Mouse (Mus musculus) splenic B cell, adult 2 months (primary cell): Measurements from ENCODE around the gene Ucma.
"Not testable (repeated sequence)": the region's sequence is repeated elsewhere in the genome, so short reads cannot be mapped to it uniquely, and the experiment has no call there.

Source experiments
- DNase-seq: peaks from one replicate; pipeline ENCODE4 v3.0.0-alpha.2; 2011; ENCODE audit warnings: low read depth, low spot score
- H3K27me3 ChIP-seq: 2 replicates; pipeline ENCODE4 v1.6.1; 2012; ENCODE audit warnings: mild to moderate bottlenecking, low read length, moderate library complexity, mixed read lengths; ENCODE audit not compliant: control insufficient read depth, poor library complexity, insufficient read depth, severe bottlenecking
- H3K36me3 ChIP-seq: 2 replicates; pipeline ENCODE4 v1.6.1; 2012; ENCODE audit warnings: mild to moderate bottlenecking, low read length, moderate library complexity, mixed read lengths; ENCODE audit not compliant: control insufficient read depth, poor library complexity, insufficient read depth, severe bottlenecking

The Ucma gene

DNA sequence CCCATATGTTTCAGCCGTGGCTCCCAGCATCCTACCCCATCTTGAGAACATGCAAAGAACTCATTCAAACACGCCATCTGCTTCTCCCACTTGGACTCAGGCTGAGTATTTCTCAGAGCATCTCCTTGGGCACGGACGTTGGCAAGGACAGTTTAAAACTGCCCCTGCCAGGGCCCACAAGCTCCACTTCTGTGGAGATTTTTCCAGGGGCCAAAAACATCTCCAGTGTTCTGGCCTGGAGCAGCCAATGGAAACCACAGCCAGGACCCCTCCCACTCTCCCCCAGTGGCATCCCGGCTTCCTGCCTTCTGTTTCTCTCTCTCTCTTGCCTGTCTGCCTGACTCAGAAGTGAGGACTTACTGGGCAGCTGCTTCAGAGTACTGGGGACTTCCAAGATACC is at the start of gene Ucma:
TSS of gene Ucma (plus strand) at position 316 of the 400 bp plus-strand sequence.
- no peak for DNase-seq
- Histone ChIP-seq H3K36me3 (no peaks in the 10 kb centered on the region), H3K27me3 (no peaks in the 10 kb centered on the region)

DNA sequence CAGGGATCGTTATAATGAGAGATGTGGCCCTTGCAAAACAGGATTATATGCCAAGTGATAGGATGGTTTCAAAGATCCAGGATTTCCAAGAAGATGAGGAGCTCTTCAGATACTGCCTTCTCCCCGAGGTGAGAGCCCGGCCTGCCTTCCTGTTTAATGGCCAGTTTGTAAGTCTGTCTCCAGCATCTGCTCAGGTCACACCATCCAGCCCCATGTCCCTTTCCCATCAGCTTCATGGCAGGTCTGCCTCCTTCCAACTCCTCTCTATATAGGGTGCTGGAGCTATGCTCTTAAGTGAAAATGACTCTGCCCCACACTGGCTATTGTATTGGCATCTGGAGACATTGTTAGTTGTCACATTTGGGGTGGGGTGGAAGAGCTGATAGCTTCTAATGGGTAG is 48.5 kb upstream of the Ucma start:
- no peak for DNase-seq
- no peaks in the 10 kb centered on the region; the same call in 1 of the 2 replicates for H3K27me3 ChIP-seq
- peaks cover 13% of the 10 kb centered on the region for H3K36me3 ChIP-seq

DNA sequence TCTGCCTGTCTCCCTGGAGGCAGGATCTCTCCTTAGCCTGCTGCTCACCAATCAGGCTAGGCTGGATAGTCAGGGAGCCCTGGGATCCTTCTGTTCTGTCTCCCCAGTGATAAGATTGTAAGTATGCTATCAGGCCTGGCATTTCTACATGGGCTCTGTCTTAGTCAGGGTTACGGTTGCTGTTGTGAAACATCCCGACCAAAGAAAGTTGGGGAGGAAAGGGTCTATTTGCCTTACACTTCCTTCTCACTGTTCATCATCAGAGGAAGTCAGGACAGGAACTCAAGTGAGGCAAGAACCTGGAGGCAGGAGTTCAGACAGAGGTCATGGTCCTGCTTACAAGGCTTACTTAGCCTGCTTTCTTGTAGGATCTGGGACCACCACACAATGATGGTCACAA is 46.7 kb upstream of the Ucma start:
- DNase-seq, result no peak
- H3K27me3 ChIP-seq, result no peaks in the 10 kb centered on the region; the same call in 1 of the 2 replicates
- peaks cover 12% of the 10 kb centered on the region for H3K36me3 ChIP-seq

DNA sequence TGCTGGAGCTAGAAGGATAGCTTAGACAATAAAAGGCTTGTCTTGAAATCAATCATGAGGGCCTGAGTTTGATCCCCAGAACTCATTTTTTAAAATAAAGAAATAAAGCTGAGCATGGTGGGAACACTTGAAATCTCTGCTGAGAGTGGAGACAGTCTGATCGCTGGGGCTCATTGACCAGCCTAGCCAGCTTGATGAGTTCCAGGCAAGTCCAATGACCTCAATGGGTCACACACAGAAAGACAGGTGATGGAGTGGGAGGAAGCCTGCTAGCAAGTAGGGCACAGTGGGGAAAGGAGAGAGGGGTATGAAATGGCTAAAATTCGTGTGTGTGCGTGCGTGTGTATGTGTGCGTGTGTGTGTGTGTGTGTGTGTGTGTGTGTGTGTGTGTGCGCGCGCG is 41.4 kb upstream of the Ucma start:
- H3K36me3 ChIP-seq, result peaks cover 12% of the 10 kb centered on the region
- no peak for DNase-seq
- H3K27me3 ChIP-seq, result no peaks in the 10 kb centered on the region; the same call in 1 of the 2 replicates

DNA sequence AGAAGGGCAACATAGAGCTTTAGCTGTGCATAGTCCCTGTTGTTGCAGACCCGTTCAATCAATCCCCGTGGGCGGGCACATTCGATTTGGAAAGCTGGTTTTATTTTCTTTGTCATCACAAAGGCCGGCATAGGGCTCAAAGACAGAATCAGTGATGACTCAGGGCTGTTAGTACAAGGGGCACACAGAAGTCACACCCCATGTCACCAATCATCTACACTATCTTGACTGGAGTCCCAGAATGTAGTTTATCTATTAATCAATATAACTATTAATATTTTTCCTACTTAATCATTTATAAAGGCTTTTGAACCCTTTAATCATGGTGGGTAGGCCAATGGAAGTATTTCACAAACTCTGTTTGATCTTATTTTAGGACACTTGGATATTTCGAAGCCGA is 38.0 kb upstream of the Ucma start:
- Histone ChIP-seq H3K27me3 (no peaks in the 10 kb centered on the region), H3K36me3 (peaks cover 11% of the 10 kb centered on the region)
- DNase-seq, result no peak

DNA sequence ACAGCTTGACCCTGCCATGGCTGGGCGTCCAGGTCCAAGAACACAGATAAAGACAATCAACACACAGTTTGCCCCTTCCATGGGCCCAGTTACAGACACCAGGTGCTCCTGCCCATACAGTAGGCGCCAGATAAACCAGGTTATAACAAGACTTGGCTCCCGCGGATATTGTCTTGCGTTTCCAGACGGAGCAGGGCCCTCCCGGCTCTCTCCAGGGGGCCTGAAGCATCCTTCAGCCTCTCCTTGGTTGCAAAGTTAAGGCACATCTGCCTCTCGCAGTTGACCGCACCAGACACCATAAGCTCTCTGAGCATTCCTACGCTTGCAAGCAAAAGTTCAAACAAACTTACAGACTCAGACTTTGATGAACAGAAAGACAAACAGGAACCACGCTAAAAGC is 35.1 kb upstream of the Ucma start:
- peaks cover 11% of the 10 kb centered on the region for H3K36me3 ChIP-seq
- DNase-seq, result no peak
- H3K27me3 ChIP-seq, result no peaks in the 10 kb centered on the region

DNA sequence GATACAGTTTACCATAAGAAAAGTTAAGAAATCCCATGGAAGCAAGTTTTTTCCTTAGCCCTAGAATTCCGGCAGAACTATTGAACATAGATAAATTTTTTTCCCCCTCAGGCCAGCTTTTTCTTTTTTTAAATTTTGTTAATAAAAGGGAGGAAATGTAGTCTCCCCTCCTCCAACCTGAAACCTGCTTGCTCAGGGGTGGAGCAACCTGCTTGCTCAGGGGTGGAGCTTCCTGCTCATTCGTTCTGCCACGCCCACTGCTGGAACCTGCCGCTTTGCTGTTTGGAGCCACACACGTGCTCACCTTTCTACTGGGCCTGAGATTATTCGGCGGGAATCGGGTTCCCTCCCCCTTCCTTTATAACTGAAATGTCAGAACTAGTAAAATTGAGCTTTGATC is 26.2 kb upstream of the Ucma start:
- not testable (repeated sequence) for DNase-seq, H3K27me3 ChIP-seq

DNA sequence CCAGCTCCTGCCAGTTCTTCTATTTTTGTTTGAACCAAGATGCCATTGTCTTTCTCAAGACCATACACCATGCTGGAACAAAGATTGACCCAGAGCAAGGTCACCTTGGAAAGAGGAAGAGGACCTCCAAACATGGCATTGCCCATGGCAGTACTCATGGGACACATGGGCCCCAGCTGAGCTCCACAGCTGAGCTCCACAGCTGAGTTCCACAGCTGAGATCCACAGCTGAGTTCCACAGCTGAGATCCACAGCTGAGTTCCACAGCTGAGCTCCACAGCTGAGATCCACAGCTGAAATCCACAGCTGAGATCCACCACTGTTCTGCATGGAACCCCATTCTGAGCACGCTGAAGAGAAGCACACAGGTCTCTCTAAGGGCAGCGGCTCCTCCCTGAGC is 24.9 kb upstream of the Ucma start:
- no peaks in the 10 kb centered on the region for H3K27me3 ChIP-seq
- no peak for DNase-seq
- no peaks in the 10 kb centered on the region for H3K36me3 ChIP-seq

More for the DNA sequence above, 26.2 kb upstream of the Ucma start:
- not testable (repeated sequence) for H3K36me3 ChIP-seq

DNA sequence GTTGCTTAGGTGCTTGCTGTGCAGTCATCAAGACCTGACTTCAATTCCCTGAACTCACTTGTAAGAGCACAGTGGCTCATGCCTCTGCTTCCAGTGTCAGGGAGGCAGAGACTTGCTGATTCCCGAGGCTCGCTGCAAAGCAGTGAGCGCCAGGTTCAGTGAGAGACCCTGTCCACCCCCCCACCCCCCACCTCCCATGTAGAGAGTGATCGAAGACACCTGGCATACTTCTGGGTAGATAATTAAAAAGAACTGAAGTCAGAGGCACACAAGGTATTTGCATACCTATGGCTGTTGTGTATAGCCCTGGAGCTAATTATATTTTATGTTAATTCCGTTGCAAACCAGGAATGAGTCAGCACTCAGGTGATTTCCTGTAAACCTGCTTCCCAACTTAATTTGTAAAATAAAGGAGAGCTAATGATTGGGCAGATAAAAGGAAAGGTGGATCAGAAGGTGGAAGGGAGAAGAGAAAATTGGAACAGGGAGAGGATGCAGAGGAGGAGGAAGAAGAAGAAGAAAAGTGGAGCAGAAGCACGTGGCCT is 21.6 kb upstream of the Ucma start:
- no peak for DNase-seq
- no peaks in the 10 kb centered on the region for H3K36me3 ChIP-seq
- H3K27me3 ChIP-seq, result no peaks in the 10 kb centered on the region

DNA sequence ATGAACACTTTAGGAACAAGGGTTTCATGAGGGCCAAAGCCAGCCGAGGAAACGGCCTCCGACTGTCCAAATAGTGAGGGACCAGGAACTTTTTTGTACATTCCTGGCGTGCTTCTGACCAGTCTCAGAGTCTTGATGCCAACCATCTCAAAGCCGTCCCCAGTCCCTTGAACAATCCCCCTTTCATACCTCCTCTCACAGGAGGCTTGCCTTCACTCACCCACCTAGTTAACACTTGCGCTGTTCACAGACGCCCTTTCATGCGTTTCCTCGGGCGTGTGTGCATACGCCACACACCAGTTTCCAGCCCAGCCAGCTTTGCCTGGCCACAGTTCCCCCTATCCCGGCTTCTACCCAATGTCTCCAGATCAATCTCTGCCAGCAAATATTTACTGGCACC is 17.9 kb upstream of the Ucma start:
- no peak for DNase-seq
- Histone ChIP-seq H3K36me3 (no peaks in the 10 kb centered on the region), H3K27me3 (no peaks in the 10 kb centered on the region)

DNA sequence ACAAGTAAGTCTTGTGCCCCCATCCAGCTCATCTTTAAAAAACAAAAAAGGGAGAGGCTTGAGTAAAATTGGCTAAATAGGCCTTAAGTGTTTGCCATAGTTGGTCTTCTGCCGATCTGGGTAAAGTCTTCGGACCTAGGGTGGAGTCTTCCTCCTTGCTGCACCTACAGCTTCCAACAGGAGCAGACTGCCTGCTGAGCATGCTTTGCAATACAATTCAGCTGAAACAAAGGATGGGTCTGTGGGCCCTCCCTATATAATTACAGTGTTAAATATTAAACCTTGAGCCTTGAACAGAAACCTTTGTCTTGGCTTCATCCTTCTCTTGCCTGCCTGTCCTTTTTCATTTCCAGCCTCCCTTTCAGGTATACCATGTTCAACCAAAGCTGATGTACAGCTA is 8.1 kb upstream of the Ucma start:
- Histone ChIP-seq H3K36me3 (no peaks in the 10 kb centered on the region), H3K27me3 (no peaks in the 10 kb centered on the region)
- no peak for DNase-seq

DNA sequence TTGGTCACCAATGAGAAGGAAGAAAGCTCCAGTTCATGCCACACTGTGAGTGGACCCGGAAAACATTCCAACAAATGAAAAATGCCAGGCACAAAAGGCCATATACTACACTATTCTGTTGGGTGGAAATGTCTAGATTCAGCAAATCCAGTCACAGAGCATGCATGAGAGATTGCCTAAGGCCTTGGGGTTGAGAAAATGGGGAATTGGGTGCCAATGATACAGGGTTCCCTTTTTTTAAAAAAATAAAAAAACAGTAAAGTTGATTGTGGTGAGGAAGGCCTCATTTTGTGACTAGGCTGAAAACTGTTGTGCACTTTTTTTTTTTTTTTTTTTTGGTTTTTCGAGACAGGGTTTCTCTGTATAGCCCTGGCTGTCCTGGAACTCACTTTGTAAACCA is 6.8 kb upstream of the Ucma start:
- H3K36me3 ChIP-seq, result no peaks in the 10 kb centered on the region
- no peak for DNase-seq
- H3K27me3 ChIP-seq, result no peaks in the 10 kb centered on the region

DNA sequence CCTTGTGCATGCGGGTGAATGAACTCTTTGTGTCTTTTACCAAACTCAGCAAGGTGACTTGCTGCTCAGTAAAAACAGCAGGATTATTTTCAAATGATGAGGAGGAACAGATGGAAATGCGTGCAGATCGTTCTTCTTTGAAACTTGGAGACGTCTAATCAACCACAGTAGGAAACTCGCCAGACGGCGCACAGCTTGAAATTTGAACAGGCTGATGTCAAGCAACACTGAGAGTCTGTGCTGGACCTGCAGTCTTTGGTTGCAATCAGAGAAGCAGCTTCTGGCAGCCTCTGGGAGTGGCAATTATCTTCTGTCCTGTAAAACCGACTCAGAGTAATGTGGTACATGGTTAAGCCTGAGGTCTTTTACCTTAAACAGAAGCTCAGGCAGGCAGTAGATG is 2.2 kb downstream of the Ucma start:
- Histone ChIP-seq H3K36me3 (no peaks in the 10 kb centered on the region), H3K27me3 (no peaks in the 10 kb centered on the region)
- DNase-seq, result no peak

DNA sequence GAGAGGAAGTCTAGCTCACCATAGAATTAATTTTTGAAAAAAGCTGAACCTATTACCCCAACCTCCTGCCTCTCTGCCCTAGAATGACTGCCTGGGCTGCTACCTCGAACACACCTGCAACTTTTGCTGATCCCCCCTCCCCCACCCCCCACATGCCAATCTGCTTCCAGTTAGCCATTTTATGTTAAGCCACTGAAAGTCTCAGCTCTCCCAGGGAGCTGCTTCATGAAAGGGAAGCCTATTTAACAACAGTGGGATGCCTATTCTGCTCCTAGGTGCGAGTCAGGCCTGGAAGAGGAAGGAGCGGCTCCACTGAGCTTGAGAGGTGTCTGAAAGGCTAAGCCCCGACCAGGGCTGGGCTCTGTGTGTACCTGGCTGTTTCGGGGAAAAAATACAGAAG is 8.1 kb downstream of the Ucma start:
- H3K27me3 ChIP-seq, result no peaks in the 10 kb centered on the region; the same call in 1 of the 2 replicates
- DNase-seq, result no peak

DNA sequence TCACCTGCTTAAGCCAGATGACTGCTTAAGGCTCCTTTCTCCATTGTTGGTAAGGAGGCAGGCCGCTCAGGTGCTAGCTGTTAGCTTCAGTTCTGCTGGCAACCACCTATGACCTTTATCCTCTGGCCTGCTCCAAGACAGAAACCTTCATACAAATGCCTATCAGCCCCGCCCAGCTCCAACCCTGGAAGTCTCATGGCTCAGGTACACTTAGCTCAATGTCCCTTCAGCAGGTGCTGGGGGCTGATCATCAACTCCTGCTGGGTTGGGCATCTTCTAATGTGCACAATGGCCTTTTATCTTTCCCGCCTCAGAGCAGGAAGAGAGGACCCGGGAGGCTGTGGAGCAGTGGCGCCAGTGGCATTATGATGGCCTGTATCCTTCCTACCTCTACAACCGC is 9.1 kb downstream of the Ucma start:
- no peak for DNase-seq
- H3K27me3 ChIP-seq, result no peaks in the 10 kb centered on the region; the same call in 1 of the 2 replicates
- no peaks in the 10 kb centered on the region for H3K36me3 ChIP-seq

More for the DNA sequence above, 8.1 kb downstream of the Ucma start:
- no peaks in the 10 kb centered on the region for H3K36me3 ChIP-seq

DNA sequence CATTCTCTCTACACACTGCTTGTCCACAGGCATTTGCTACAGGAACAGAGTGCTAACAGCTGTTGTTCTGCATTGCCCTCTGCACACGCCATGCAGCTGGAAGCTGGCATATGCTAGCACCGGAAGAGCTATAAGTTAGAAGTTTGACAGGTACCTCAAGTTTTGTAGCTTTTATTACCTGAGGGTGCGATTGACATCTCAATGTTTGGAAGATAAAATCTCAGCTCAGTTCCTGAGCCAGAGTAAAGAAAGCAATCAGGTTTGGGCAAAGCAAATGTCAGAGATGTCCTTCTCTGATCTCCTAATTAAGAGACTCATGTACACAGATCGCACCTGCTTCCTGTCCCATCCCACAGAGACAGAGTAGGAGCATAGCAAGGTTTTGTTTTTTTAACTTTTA is 10.9 kb downstream of the Ucma start:
- DNase-seq, result no peak
- Histone ChIP-seq H3K27me3 (no peaks in the 10 kb centered on the region; the same call in 1 of the 2 replicates), H3K36me3 (no peaks in the 10 kb centered on the region)
